Mouse (Mus musculus) gastrocnemius, adult 8-10 months (tissue): ENCODE measurements at regions not wholly inside any gene's neighbourhood (a gene's known extent, or its start where the extent isn't known, plus 50 kb on each side); places are given as distances from the start of the nearest gene placed in this dataset.

Experiments used
- DNase-seq, 2 experiments: peaks; one replicate each; pipeline ENCODE4 v3.0.0; 2022; ENCODE audit warnings: low spot score in 2 of 2

DNA sequence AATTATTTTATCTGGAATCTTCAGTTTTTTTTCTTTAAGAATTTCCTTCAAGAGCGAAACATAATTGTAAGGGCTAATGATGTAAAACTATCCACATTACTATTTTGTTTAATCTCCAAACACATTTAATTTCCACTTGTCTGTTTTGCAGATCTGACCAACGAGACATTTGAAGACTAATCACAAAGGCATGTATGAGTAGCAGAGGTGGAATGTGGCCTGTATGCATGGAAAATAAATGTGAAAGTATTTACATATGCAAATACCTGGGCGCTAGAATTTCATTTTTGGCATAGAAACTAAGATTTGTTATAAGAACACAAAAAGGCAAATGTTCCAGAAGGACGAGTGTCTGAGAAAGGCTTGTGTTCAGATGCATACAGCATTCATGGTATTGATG is 375.2 kb downstream of the Efnb2 start:
- DNase-seq = no peak

DNA sequence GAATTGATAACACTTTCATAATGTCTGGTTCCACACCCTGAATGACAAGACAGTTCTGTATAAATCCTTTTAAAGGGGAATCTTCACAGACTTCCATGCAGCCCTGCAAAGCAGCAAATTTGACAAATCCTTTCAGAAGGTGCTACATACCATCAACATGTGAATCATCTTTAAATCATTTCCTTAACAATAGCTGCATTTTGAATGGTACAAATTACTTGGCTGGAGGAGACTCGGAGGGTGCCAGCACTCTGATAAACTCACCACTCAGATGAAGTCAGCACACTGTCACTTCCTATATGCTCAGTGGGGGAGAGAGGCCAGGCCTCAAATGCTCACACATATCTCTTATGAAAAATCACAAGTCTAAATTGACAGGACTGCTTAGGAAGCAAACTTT is 386.1 kb downstream of the Efnb2 start:
- DNase-seq = no peak

DNA sequence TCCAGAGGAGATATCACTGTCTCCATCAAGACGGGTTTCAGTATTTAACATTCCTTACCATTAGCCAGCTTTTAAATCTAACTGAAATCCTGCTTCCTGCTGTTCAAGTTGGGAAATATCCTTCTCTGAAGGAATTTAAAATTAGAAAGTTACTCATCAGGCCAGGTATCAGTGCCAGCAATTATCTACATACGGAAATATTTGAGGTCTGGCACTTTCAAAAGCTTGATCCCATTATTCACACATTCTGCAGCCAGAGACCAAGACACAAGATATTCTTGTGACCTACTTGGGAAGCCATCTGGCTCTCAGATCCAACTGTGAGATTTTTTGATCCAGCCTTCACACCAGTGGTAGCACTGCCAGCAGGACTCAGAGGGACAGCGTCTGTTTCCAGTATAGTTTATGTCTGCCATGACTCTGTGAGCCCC is 386.8 kb downstream of the Efnb2 start:
- no peak for DNase-seq

- no peak for DNase-seq
Observed at GRCm38 (mm10) chr8:8258855-8259254, 402.2 kb downstream of the Efnb2 start.

DNA sequence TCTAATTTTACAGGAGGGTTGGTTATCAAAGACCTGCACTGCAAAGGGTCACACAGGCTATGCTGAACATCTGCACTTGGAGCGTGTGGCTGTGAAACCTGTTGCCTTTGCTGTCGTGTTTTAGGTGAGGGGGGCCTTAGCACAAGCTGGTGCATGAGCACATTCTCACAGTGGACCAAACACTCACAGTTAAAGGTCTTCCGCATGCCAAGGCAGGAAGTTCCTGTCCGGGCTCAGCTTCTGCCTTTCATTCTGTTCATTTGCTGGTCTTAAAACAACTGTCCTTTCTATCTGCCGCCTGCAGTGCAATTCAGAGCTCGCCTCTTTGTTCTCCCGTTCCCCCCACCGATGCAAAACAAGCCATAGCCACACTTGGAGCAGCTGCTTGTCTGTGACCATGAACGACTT is 402.8 kb downstream of the Efnb2 start:
- no peak for DNase-seq

DNA sequence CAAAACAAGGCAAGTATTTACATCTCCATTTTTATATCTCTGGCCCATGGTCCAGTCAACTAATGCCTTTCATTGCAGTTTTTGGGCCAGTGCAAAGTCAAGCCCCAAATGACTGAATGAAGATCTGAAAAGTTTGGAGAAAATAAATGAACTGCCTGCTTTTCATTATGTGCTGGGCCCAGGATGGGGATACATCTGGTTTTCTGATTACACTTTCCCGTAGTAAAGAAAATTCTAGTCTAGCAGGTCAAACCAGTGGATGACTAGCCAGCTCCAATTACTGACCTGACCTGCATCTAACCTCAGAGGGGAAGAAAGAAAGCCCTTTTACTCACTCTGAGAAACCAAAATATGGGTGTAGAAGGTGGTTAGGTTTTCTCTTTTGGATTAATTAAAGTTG is 404.7 kb downstream of the Efnb2 start:
- DNase-seq = no peak

DNA sequence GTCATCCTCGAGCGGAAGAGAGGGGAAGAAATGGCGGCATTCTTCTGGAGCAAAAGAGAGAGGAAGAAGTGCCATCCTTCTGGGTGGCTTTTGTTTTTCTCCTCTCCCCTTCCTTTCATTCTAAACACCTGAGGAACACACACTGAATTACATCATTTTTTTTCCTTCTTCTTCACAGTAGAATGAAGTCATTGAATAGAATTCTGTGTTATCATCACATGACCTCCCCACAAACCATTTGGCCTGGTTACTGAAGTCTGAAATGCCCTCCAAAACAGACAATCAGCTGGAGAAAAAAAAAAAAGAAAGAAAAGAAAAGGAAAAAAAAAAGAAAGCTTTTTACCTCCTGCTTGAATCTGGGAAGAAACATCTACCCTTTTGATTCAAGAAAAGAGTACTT is 406.6 kb downstream of the Efnb2 start:
- DNase-seq = no peak

DNA sequence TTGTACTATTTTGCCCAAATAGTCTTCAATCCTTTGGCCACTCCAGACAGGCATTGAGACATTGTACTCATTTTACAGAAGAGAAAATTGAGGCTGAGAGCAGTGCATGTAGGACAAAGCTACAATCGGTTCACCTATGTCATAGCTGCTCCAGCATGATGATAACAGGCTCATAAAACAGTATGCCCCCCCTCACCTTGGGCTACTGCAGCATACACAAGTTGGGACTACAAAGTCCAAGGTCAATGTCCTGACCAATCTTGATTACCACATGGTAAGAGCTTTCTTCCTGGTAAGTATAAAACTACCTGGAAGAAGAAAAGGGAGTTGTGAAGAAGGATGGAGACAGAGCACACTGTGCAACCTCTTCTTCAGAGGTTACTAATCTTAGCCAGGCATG is 416.4 kb downstream of the Efnb2 start:
- no peak for DNase-seq

GRCm38 (mm10) chr8:8241755-8242501 is 419.1 kb downstream of the Efnb2 start:
- DNase-seq = no peak

GRCm38 (mm10) chr8:8241051-8241688 is 419.9 kb downstream of the Efnb2 start:
- DNase-seq = no peak

GRCm38 (mm10) chr8:8239489-8239888 is 421.6 kb downstream of the Efnb2 start:
- no peak for DNase-seq

- no peak for DNase-seq
Observed at GRCm38 (mm10) chr8:8238051-8238450, 423.0 kb downstream of the Efnb2 start.

- no peak for DNase-seq
Observed at GRCm38 (mm10) chr8:8233616-8234015, 427.4 kb downstream of the Efnb2 start.

- no peak for DNase-seq
Observed at GRCm38 (mm10) chr8:8233156-8233555, 427.9 kb downstream of the Efnb2 start.

GRCm38 (mm10) chr8:8231996-8232632 is 428.9 kb downstream of the Efnb2 start:
- DNase-seq = no peak

- no peak for DNase-seq
Observed at GRCm38 (mm10) chr8:8231308-8231985, 429.6 kb downstream of the Efnb2 start.

GRCm38 (mm10) chr8:8225994-8226393 is 435.0 kb downstream of the Efnb2 start:
- no peak for DNase-seq

GRCm38 (mm10) chr8:8225175-8225830 is 435.7 kb downstream of the Efnb2 start:
- no peak for DNase-seq

DNA sequence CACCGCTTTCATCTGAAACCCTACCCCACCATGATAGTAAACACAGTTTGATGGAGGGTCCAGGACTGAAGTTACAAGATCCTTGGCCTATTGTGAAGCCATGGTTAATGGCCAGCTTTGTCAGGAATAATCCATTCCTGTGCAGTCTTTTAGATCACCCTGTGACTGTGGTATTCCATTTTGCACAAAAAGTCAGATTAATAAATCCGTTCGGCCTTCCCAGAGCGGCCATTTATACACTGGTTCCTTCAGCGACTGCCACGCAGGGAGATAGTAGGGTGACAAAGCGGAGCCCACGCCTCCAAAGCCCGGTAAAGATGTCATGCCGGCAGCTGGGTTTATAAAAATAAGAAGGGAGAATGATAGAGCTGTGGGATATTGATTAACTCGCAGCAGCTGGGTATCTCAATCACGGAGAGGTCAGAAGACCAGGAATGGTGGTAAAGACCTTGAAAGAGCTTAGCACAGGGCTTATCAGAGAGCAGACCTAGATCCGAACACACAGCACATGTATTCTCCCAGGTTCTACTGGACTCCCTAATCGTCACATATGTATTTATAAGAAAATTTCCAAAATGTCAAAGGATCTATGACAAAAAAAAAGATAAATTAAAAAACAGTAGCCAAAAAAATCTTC is 440.5 kb downstream of the Efnb2 start:
- DNase-seq = no peak

- DNase-seq = no peak
Observed at GRCm38 (mm10) chr8:8219701-8220394, 441.2 kb downstream of the Efnb2 start.
